Mouse (Mus musculus): ENCODE results near the gene Rnf10. TPM values are rescaled to one million over a fixed set of nuclear protein-coding genes. Genes with fewer than 3 reads are reported as not detected.
A peak's percentile ranks its signal among the peaks of the same experiment; 100 is the strongest.

Gene Rnf10
- polyA plus RNA-seq, 1 experiment from 2014 or later: 97.2 TPM

DNA sequence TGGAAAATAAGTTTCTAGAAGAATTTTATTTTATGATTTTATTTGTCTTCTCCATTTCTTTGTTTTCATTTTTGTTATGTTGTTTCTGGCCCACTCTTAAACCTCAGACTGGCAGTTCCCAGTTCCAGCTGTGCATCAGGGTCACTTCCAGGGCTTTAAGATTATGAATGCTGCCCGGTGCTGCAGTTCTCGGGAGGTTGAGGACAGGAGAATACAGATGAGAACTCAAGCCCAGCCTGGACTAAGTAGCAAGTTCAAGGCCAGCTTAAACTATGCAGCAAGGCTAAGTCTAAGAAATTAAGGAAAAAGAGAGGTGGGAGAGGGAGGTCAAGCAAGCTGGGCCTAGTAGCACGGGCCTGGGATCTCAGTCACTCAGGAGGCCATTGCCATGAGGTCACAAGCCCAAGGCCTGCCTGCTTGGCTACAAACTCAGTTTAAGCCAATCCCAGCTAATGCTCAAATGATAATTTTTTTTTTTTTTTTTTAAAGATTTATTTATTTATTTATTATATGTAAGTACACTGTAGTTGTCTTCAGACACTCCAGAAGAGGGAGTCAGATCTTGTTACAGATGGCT lies 5.1 kb downstream of the Rnf10 start:
- WGBS: 76% methylated on average over 3 of the region's 3 CpGs
- peak overlapping the region; percentile 11; the same call in 1 of the 2 replicates for H3K4me2 ChIP-seq
- DNase-seq (no peak), ATAC-seq (ENCODE audit: insufficient read depth) (no peak)
- H3K9me3 ChIP-seq (ENCODE audit: low read depth, low read length): no peaks in the 10 kb centered on the region
- no peak overlapping the region for H3K9ac ChIP-seq
- peak overlapping the region; percentile 79 for H3K27ac ChIP-seq (ENCODE audit: low read depth)
- H3K36me3 ChIP-seq (ENCODE audit: insufficient read depth): peaks cover 44% of the 10 kb centered on the region
- TF ChIP-seq CTCF (IDR thresholded peaks at IDR 0.05; ENCODE audit: low read depth): no peak
- H3K27me3 ChIP-seq (ENCODE audit: insufficient read depth, low read length): no peaks in the 10 kb centered on the region
- H3K4me3 ChIP-seq (ENCODE audit: low read depth, low read length): peak overlapping the region; percentile 6; the same call in 1 of the 2 replicates
- peaks cover 5% of the 10 kb centered on the region for H3K4me1 ChIP-seq (ENCODE audit: insufficient read depth)

DNA sequence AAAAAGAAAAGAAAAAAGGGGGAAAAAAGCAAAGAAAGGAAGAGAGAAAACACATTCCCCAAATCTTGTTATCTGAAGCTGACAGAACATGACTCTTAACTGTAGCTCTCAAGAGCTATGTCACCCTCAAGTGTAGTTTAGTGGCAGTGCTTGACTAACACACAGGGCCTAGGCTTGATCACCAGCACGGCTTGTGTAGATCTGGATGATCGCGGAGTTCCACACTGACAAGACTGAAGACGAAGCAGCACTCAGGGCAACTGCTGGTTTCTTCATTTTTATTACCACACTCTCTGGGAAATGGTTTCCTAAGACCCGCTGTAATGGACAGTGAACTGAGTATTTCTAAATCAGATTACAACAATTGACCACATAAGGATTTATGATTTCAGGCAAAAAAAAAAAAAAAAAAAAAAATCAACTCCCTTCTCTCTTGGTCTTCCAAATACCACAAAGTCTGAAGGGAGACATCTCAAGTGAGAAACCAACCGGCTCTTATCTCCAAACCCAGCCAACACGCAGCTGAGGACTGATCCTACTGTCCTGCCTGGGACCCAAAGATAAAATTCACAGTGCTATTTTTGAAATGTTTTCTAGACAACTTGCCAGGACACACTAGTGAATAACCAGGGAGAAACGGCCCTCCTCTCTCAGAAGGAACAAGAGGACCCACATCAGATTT lies 5.8 kb downstream of the Rnf10 start:
- peak overlapping the region; percentile 79 for H3K27ac ChIP-seq (ENCODE audit: low read depth)
- H3K4me3 ChIP-seq (ENCODE audit: low read depth, low read length): no peak overlapping the region
- 67% methylated on average over 8 of the region's 8 CpGs for WGBS
- no peaks in the 10 kb centered on the region for H3K9me3 ChIP-seq (ENCODE audit: low read depth, low read length)
- ATAC-seq (ENCODE audit: insufficient read depth): no peak; the same call in 1 of the 2 replicates
- H3K4me2 ChIP-seq: 0 out of 2 replicates have a peak overlapping the region, but pooled peaks have one; percentile 33
- H3K36me3 ChIP-seq (ENCODE audit: insufficient read depth): peaks cover 44% of the 10 kb centered on the region
- peak overlapping the region; percentile 18; the same call in 1 of the 2 replicates for H3K9ac ChIP-seq
- no peaks in the 10 kb centered on the region for H3K27me3 ChIP-seq (ENCODE audit: insufficient read depth, low read length)
- no peak for DNase-seq
- H3K4me1 ChIP-seq (ENCODE audit: insufficient read depth): peaks cover 5% of the 10 kb centered on the region
- no peak for TF ChIP-seq CTCF (IDR thresholded peaks at IDR 0.05; ENCODE audit: low read depth)

DNA sequence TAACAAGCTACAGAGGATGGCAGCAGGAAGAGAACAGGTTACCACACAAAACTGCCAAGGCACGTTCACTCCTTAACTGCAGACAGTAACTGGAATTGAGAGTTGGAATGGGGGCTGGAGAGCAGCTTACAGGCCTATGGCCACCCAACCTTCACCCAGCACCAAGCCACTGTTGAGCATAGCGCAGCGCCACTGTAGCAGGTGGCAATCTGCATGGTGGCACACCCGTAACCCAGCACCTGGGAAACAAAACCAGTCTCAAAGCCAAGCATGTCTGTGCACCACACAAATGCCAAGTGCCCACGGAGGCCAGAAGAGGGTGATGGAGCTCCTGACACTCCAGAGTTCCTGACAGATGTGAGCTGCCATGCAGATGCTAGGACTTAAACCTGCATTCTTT lies 6.4 kb downstream of the Rnf10 start:
- H3K4me1 ChIP-seq (ENCODE audit: insufficient read depth): peaks cover 5% of the 10 kb centered on the region
- peak overlapping the region; percentile 7; the same call in 1 of the 2 replicates for H3K27ac ChIP-seq (ENCODE audit: low read depth)
- peaks cover 47% of the 10 kb centered on the region for H3K36me3 ChIP-seq (ENCODE audit: insufficient read depth)
- ATAC-seq (ENCODE audit: insufficient read depth): no peak
- no peak overlapping the region for H3K4me3 ChIP-seq (ENCODE audit: low read depth, low read length)
- no peaks in the 10 kb centered on the region for H3K9me3 ChIP-seq (ENCODE audit: low read depth, low read length)
- H3K4me2 ChIP-seq: 0 out of 2 replicates have a peak overlapping the region, but pooled peaks have one; percentile 33
- H3K27me3 ChIP-seq (ENCODE audit: insufficient read depth, low read length): no peaks in the 10 kb centered on the region
- H3K9ac ChIP-seq: peak overlapping the region; percentile 18; the same call in 1 of the 2 replicates
- no peak for DNase-seq
- no peak for TF ChIP-seq CTCF (IDR thresholded peaks at IDR 0.05; ENCODE audit: low read depth)
- WGBS: 92% methylated on average over 5 of the region's 5 CpGs

DNA sequence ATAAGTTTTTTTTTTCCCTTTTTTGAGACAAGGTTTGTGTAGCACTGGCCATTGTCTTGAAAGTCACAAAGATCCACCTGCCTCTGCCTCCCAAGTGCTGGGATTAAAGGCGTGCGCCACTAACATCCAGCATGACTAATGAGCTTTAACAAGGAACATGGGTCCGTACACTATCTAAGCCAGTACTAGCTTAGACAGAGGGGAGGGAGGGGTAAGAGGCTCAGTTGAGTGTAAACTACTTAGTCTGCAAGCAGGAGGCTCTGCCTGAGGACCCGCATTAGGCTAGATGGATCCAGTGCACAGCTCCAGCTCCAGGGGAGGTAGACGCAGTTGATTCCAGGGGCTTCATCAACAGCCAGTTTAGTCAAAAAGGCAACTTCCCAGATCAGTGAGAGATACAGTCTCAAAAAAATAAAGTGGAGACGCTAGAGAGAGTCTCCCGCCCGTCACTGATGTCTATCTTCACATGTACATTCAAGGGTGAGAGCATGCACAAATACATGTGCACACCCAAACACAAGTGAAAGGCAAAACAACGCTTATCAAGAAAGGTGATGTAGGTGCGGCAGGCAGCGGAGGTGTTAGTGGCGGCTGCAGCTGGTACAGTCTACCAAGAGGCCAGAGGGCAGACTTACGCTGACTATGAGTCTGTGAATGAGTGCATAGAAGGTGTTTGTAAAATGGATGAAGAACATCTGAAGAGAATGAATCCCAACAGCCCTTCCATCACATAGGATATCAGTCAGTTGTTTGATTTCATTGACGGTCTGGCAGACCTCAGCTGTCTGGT lies 10.0 kb downstream of the Rnf10 start:
- TF ChIP-seq CTCF (IDR thresholded peaks at IDR 0.05; ENCODE audit: low read depth): no peak
- H3K9ac ChIP-seq: no peak overlapping the region
- 81% methylated on average over 14 of the region's 14 CpGs for WGBS
- peaks cover 71% of the 10 kb centered on the region for H3K36me3 ChIP-seq (ENCODE audit: insufficient read depth)
- ATAC-seq (ENCODE audit: insufficient read depth): no peak
- peaks cover 5% of the 10 kb centered on the region; the same call in 1 of the 2 replicates for H3K4me1 ChIP-seq (ENCODE audit: insufficient read depth)
- DNase-seq: no peak
- no peaks in the 10 kb centered on the region for H3K27me3 ChIP-seq (ENCODE audit: insufficient read depth, low read length)
- H3K4me3 ChIP-seq (ENCODE audit: low read depth, low read length): no peak overlapping the region
- H3K27ac ChIP-seq (ENCODE audit: low read depth): no peak overlapping the region
- no peak overlapping the region for H3K4me2 ChIP-seq
- no peaks in the 10 kb centered on the region for H3K9me3 ChIP-seq (ENCODE audit: low read depth, low read length)

DNA sequence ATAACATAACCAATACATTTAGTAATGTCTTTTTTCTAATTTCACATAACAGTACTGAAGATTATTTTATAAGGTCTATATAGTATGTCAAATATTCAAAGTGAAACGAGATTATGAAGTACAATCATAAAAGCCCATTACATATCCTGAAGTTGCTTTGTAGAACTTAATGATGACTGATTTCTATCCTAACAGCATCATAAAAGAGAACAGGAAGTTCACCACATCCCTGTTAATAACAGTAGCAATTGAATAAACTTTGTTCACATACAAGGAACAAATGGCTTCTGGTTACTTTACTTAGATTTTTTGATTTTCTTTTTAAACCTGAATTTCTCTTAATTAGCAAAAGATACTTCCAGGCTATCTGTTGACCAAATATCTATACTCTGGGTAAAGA lies 10.8 kb downstream of the Rnf10 start:
- no peak overlapping the region for H3K27ac ChIP-seq (ENCODE audit: low read depth)
- 75% methylated on average over 1 of the region's 1 CpGs for WGBS
- no peaks in the 10 kb centered on the region for H3K9me3 ChIP-seq (ENCODE audit: low read depth, low read length)
- no peak overlapping the region for H3K9ac ChIP-seq
- no peak for TF ChIP-seq CTCF (IDR thresholded peaks at IDR 0.05; ENCODE audit: low read depth)
- no peak overlapping the region for H3K4me3 ChIP-seq (ENCODE audit: low read depth, low read length)
- no peak overlapping the region for H3K4me2 ChIP-seq
- DNase-seq: no peak
- no peaks in the 10 kb centered on the region for H3K27me3 ChIP-seq (ENCODE audit: insufficient read depth, low read length)
- ATAC-seq (ENCODE audit: insufficient read depth): no peak
- H3K36me3 ChIP-seq (ENCODE audit: insufficient read depth): peaks cover 73% of the 10 kb centered on the region
- H3K4me1 ChIP-seq (ENCODE audit: insufficient read depth): peaks cover 5% of the 10 kb centered on the region; the same call in 1 of the 2 replicates

DNA sequence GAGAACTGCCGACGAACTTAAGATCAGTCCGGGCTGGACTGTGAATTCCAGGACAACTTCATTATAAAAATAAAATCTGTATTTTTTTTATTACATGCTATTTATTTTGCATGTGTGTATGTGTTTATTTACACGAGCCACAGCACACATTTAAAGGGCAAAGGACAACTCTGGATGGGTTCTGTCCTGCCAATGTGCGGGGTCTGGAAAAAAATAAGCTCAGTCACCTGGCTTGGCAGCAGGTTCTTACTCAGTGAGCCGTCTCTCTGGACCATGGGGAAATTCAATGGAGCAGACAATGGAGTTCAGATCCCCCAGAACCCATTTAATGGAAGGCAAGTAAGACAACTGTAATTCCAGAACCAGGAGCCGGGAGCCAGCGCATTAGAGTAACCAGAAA lies 11.6 kb downstream of the Rnf10 start:
- Histone ChIP-seq H3K4me2 (no peak overlapping the region), H3K4me1 (ENCODE audit: insufficient read depth) (peaks cover under 1% of the 10 kb centered on the region; the same call in 1 of the 2 replicates)
- WGBS: 82% methylated on average over 8 of the region's 8 CpGs

DNA sequence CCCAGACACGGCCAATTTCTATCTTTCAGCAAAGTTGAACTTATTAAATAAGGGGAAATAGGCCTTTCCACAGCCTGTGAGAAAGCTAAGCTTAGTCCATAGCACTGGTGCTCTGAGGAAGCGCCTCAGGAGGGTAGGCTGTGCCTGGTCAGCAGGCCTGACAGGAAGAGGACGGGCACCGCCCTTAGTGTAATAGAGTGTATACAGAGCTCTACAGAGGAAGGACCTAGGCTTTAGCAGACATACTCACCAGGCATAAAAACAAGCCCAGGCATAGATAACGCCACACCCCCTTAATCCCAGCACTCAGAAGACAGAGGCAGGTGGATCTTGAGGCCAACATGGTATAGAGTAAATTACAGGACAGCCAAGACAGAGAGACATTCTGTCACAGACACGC lies 12.3 kb downstream of the Rnf10 start:
- no peak for ATAC-seq (ENCODE audit: insufficient read depth)
- no peaks in the 10 kb centered on the region for H3K4me1 ChIP-seq (ENCODE audit: insufficient read depth)
- no peaks in the 10 kb centered on the region for H3K9me3 ChIP-seq (ENCODE audit: low read depth, low read length)
- WGBS: 85% methylated on average over 6 of the region's 6 CpGs
- no peak for DNase-seq
- no peak overlapping the region for H3K4me2 ChIP-seq
- peaks cover 77% of the 10 kb centered on the region for H3K36me3 ChIP-seq (ENCODE audit: insufficient read depth)
- no peaks in the 10 kb centered on the region for H3K27me3 ChIP-seq (ENCODE audit: insufficient read depth, low read length)
- no peak overlapping the region for H3K27ac ChIP-seq (ENCODE audit: low read depth)
- H3K4me3 ChIP-seq (ENCODE audit: low read depth, low read length): no peak overlapping the region
- no peak for TF ChIP-seq CTCF (IDR thresholded peaks at IDR 0.05; ENCODE audit: low read depth)
- H3K9ac ChIP-seq: no peak overlapping the region

More for the DNA sequence above, 11.6 kb downstream of the Rnf10 start:
- Histone ChIP-seq H3K9ac (no peak overlapping the region), H3K4me3 (ENCODE audit: low read depth, low read length) (no peak overlapping the region), H3K9me3 (ENCODE audit: low read depth, low read length) (no peaks in the 10 kb centered on the region), H3K36me3 (ENCODE audit: insufficient read depth) (peaks cover 73% of the 10 kb centered on the region), H3K27me3 (ENCODE audit: insufficient read depth, low read length) (no peaks in the 10 kb centered on the region), H3K27ac (ENCODE audit: low read depth) (no peak overlapping the region)
- DNase-seq (no peak), ATAC-seq (ENCODE audit: insufficient read depth) (no peak)
- TF ChIP-seq CTCF (IDR thresholded peaks at IDR 0.05; ENCODE audit: low read depth): no peak

Data from lung, embryonic 14.5 days (tissue).